Mouse (Mus musculus) neural tube, embryonic 15.5 days (tissue): ENCODE measurements around the gene Naa80. TPM values are rescaled to one million over a fixed set of nuclear protein-coding genes. Genes with fewer than 3 reads are reported as not detected.
A peak's percentile ranks its signal among the peaks of the same experiment; 100 is the strongest.

Experiments
- ATAC-seq: fragments of 200-750 bp; cut with Nextera tagmentation; 2 replicates; pipeline ENCODE4 v1.8.0; 2017; ENCODE audit warnings: mild to moderate bottlenecking, moderate TSS enrichment, moderate library complexity; ENCODE audit not compliant: low FRiP score
- H3K27ac ChIP-seq: fragments of 300-500 bp; sonication (generic); replicated peaks from 2 replicates; pipeline ENCODE4 v1.5.1; 2015; ENCODE audit warnings: mild to moderate bottlenecking, inconsistent platforms
- H3K27me3 ChIP-seq: fragments of 300-500 bp; sonication (generic); replicated peaks from 2 replicates; pipeline ENCODE4 v1.6.1; 2015; ENCODE audit warnings: inconsistent platforms
- H3K36me3 ChIP-seq: fragments of 300-500 bp; sonication (generic); 2 replicates; pipeline ENCODE4 v1.6.1; 2015; ENCODE audit warnings: inconsistent platforms
- H3K4me1 ChIP-seq: fragments of 300-500 bp; sonication (generic); 2 replicates; pipeline ENCODE4 v1.6.1; 2015; ENCODE audit warnings: inconsistent platforms
- H3K4me2 ChIP-seq: fragments of 300-500 bp; sonication (generic); 2 replicates; pipeline ENCODE4 v1.6.1; 2015; ENCODE audit warnings: inconsistent platforms, mild to moderate bottlenecking, moderate library complexity
- H3K4me3 ChIP-seq: fragments of 300-500 bp; sonication (generic); replicated peaks from 2 replicates; pipeline ENCODE4 v1.5.1; 2015; ENCODE audit warnings: mild to moderate bottlenecking, inconsistent platforms
- H3K9ac ChIP-seq: fragments of 300-500 bp; sonication (generic); replicated peaks from 2 replicates; pipeline ENCODE4 v1.6.1; 2015; ENCODE audit warnings: mild to moderate bottlenecking, inconsistent platforms
- H3K9me3 ChIP-seq: fragments of 300-500 bp; sonication (generic); replicated peaks from 2 replicates; pipeline ENCODE4 v1.6.1; 2016; ENCODE audit warnings: inconsistent platforms
- WGBS: fragments of 180-500 bp; shearing (Covaris S2); methylation state at CpG from one replicate; pipeline ENCODE4 v1.1.7; 2015; ENCODE audit warnings: mixed read lengths; 5-methylcytosine and 5-hydroxymethylcytosine counted together
- polyA plus RNA-seq: library from polyadenylated mRNA; unstranded; fragments of >200 nt; fragmentation: Nextera tagmentation; extraction: Ambion mirVana; gene quantifications from 2 replicates; pipeline ENCODE4 v1.2.1, GENCODE M21; 2015

The Naa80 gene
- polyA plus RNA-seq, 1 experiment from 2014 or later = 16.9 TPM

DNA sequence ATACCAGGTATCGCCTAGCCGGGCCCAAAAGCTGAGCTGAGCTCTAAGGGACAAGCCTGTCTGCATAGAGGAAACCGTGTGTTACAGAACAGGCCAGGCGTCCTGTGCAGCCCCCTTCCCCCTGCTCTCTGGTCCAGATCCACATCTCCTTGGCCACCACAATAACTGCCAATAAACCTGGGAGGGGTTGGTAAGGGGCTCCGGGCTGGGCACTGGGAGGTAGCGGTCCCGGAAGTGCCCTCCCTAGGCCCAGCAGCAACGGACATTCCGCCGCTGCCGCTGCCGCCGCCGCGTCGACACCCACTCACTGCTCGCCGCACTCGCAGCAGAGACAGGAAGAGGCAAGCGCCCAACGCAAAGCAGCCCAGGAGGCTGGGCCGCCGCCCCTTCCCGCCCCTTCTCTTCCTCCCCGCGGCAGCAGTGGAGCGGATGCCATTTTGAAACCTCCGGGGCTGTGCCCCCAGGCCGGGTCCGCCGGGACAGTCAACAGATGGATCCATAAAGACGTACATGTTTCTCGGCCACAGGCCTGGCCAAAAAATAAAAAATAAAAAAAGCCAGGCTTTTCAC lies 54.5 kb downstream of the Naa80 start:
- peak overlapping the region; percentile 85 for H3K4me2 ChIP-seq
- H3K4me1 ChIP-seq = peaks cover 87% of the 10 kb centered on the region
- H3K9ac ChIP-seq = peak overlapping the region; percentile 87
- no peaks in the 10 kb centered on the region for H3K36me3 ChIP-seq
- peak; percentile 6; the same call in 1 of the 2 replicates for ATAC-seq
- no peaks in the 10 kb centered on the region for H3K27me3 ChIP-seq
- H3K9me3 ChIP-seq = no peaks in the 10 kb centered on the region
- H3K27ac ChIP-seq = peak overlapping the region; percentile 89
- 2% methylated on average over 32 of the region's 33 CpGs for WGBS
- peak overlapping the region; percentile 85 for H3K4me3 ChIP-seq

Other genes with a start within 250 kb of the Naa80 start
- gene Hemk1, start 240.5 kb upstream of the Naa80 start, polyA plus RNA-seq = 16.3 and 18.2 TPM in 2 replicates
- 7.8 and 9.1 TPM in 2 replicates for gene 6430571L13Rik, start 238.3 kb upstream of the Naa80 start, polyA plus RNA-seq
- 7.6 and 9.8 TPM in 2 replicates for gene Cacna2d2, start 179.3 kb upstream of the Naa80 start, polyA plus RNA-seq
- 45.7 and 46.1 TPM in 2 replicates for gene Tmem115, start 44.9 kb upstream of the Naa80 start, polyA plus RNA-seq
- 46.9 and 53.9 TPM in 2 replicates for gene Cyb561d2, start 36.7 kb upstream of the Naa80 start, polyA plus RNA-seq
- 67.5 and 77.9 TPM in 2 replicates for gene Nprl2, start 36.7 kb upstream of the Naa80 start, polyA plus RNA-seq
- 1.6 and 2.6 TPM in 2 replicates for gene Zmynd10, start 31.6 kb upstream of the Naa80 start, polyA plus RNA-seq
- 41.2 and 46.1 TPM in 2 replicates for gene Rassf1, start 27.3 kb upstream of the Naa80 start, polyA plus RNA-seq
- 112 and 125 TPM in 2 replicates for gene Tusc2, start 15.6 kb upstream of the Naa80 start, polyA plus RNA-seq
- gene Hyal2, start 10.9 kb upstream of the Naa80 start, polyA plus RNA-seq = 56.0 and 57.3 TPM in 2 replicates
- gene Hyal1, start 2.0 kb upstream of the Naa80 start, polyA plus RNA-seq = 8.5 and 11.0 TPM in 2 replicates
- 2.0 and 2.2 TPM in 2 replicates for gene Hyal3, start 1.9 kb downstream of the Naa80 start, polyA plus RNA-seq
- gene Ifrd2, start 8.8 kb downstream of the Naa80 start, polyA plus RNA-seq = 14.4 and 25.2 TPM in 2 replicates
- gene Sema3b, start 30.3 kb downstream of the Naa80 start, polyA plus RNA-seq = 6.6 and 9.7 TPM in 2 replicates
- 262 and 325 TPM in 2 replicates for gene Gnai2, start 56.5 kb downstream of the Naa80 start, polyA plus RNA-seq
- 35.1 and 35.4 TPM in 2 replicates for gene Slc38a3, start 90.6 kb downstream of the Naa80 start, polyA plus RNA-seq
- gene Gnat1, start 100.8 kb downstream of the Naa80 start, polyA plus RNA-seq = 2.5 and 2.9 TPM in 2 replicates
- gene Sema3f, start 131.6 kb downstream of the Naa80 start, polyA plus RNA-seq = 10.2 and 12.5 TPM in 2 replicates
- gene Rbm5, start 192.1 kb downstream of the Naa80 start, polyA plus RNA-seq = 229 and 230 TPM in 2 replicates